Mouse (Mus musculus) cerebellum, adult 2 months (tissue): ENCODE measurements at regions not wholly inside any gene's neighbourhood (a gene's known extent, or its start where the extent isn't known, plus 50 kb on each side); places are given as distances from the start of the nearest gene placed in this dataset.

Source experiments
- DNase-seq, 2 experiments: peaks; one replicate each; pipeline ENCODE4 v3.0.0; 2021
- H3K27ac ChIP-seq: fragments of 200-500 bp; 2 replicates; pipeline ENCODE4 v1.5.1; 2012; ENCODE audit warnings: low read length, control low read depth, inconsistent platforms; ENCODE audit not compliant: insufficient read depth
- H3K27me3 ChIP-seq: fragments of 200-500 bp; 2 replicates; pipeline ENCODE4 v1.6.1; 2012; ENCODE audit warnings: inconsistent platforms, mild to moderate bottlenecking, low read length, moderate library complexity; ENCODE audit not compliant: control insufficient read depth, insufficient read depth
- H3K4me1 ChIP-seq: fragments of 200-500 bp; 2 replicates; pipeline ENCODE4 v1.6.1; 2011; ENCODE audit warnings: low read length; ENCODE audit not compliant: control insufficient read depth, insufficient read depth
- H3K4me3 ChIP-seq: fragments of 200-500 bp; replicated peaks from 2 replicates; pipeline ENCODE3; 2011; ENCODE audit warnings: mild to moderate bottlenecking, low read depth, low read length, control low read depth; ENCODE audit not compliant: insufficient read depth
- CTCF ChIP-seq: fragments of 200-500 bp; IDR thresholded peaks from 2 replicates; pipeline ENCODE4 v1.5.1; 2011; ENCODE audit warnings: low read depth, mild to moderate bottlenecking, control low read depth, low read length, moderate library complexity, borderline replicate concordance; ENCODE audit not compliant: insufficient read depth
- POLR2A ChIP-seq: fragments of 200-500 bp; IDR thresholded peaks from 2 replicates; pipeline ENCODE4 v1.6.1; 2011; ENCODE audit warnings: low read length, control low read depth, borderline replicate concordance; ENCODE audit not compliant: insufficient read depth
- WGBS: fragments of 180-500 bp; shearing (Covaris S2); methylation state at CpG from one replicate; pipeline ENCODE4 v1.1.7; 2018; 5-methylcytosine and 5-hydroxymethylcytosine counted together

DNA sequence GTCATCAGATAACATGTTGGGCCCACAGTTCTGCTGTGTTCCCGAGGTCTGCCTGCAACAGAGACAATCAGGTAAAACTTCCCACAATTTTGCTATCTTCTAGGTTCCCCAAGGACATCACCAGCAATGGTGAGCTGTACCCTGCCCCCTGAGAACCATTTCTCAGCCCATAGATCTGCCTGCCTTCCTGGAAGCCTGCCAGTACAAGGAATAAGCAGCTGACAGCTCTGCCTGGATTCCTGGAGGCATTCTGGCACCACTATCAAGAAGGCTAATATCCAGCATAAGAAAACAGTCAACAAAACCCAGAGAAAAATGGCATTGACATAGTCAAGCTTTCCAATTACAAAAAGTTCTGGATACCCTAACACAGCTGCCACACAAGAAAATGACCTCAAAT lies 774.2 kb upstream of the Ppp6c start:
- Histone ChIP-seq H3K27ac (no peak overlapping the region), H3K27me3 (no peaks in the 10 kb centered on the region), H3K4me1 (no peaks in the 10 kb centered on the region), H3K4me3 (no peak overlapping the region)
- 14% methylated on average over 1 of the region's 1 CpGs for WGBS
- DNase-seq = peak in 1 of 2 experiments; percentile 18
- TF ChIP-seq CTCF (no peak), POLR2A (no peak)
